Mouse (Mus musculus): ENCODE data around the gene Tmem252. TPM values are rescaled to one million over a fixed set of nuclear protein-coding genes. Genes with fewer than 3 reads are reported as not detected.

Gene Tmem252
- total and polyA plus RNA-seq, 3 experiments, result 0.08 to 0.11 (median 0.10) TPM

- H3K27ac ChIP-seq, result no peak overlapping the region
- no peak for DNase-seq
- peaks cover 8% of the 10 kb centered on the region for H3K4me1 ChIP-seq (ENCODE audit: control insufficient read depth, insufficient read depth, low read length)
- no peak overlapping the region for H3K4me3 ChIP-seq
- H3K27me3 ChIP-seq (ENCODE audit: control insufficient read depth, insufficient read depth, low read length), result no peaks in the 10 kb centered on the region
- TF ChIP-seq CTCF (IDR thresholded peaks at IDR 0.05) (no peak), EP300 (IDR thresholded peaks at IDR 0.05; ENCODE audit: insufficient read depth, low read depth, low read length) (no peak), POLR2A (IDR thresholded peaks at IDR 0.05; ENCODE audit: insufficient read depth, low read depth, low read length) (no peak)
- H3K79me2 ChIP-seq (replicated peaks; ENCODE audit: control insufficient read depth, insufficient read depth, low read length), result no peaks in the 10 kb centered on the region
- H3K9ac ChIP-seq (ENCODE audit: low read depth, low read length), result no peak overlapping the region
- 70% methylated on average over 2 of the region's 2 CpGs for WGBS
- intact Hi-C loops (cut with DNase I), result loop anchor here (2.0 kb wide), 1 partner anchor 166 kb away; no protein-coding TSS in a partner anchor
- peaks cover 19% of the 10 kb centered on the region for H3K36me3 ChIP-seq (ENCODE audit: control insufficient read depth, insufficient read depth, low read length)
Observed at GRCm38 (mm10) chr19:24704326-24704725, 30.5 kb downstream of the Tmem252 start.

GRCm38 (mm10) chr19:24705395-24705794, 31.6 kb downstream of the Tmem252 start:
- no peak for DNase-seq
- H3K79me2 ChIP-seq (replicated peaks; ENCODE audit: control insufficient read depth, insufficient read depth, low read length), result no peaks in the 10 kb centered on the region
- TF ChIP-seq EP300 (IDR thresholded peaks at IDR 0.05; ENCODE audit: insufficient read depth, low read depth, low read length), result no peak
- TF ChIP-seq CTCF (IDR thresholded peaks at IDR 0.05), result peak; percentile 77
- intact Hi-C loops (cut with DNase I), result loop anchor here (2.0 to 5.0 kb wide), 3 partner anchors 68 to 165 kb away; no protein-coding TSS in a partner anchor
- H3K4me1 ChIP-seq (ENCODE audit: control insufficient read depth, insufficient read depth, low read length), result peaks cover 8% of the 10 kb centered on the region
- no peak overlapping the region for H3K27ac ChIP-seq
- no peaks in the 10 kb centered on the region for H3K27me3 ChIP-seq (ENCODE audit: control insufficient read depth, insufficient read depth, low read length)
- no peak overlapping the region for H3K9ac ChIP-seq (ENCODE audit: low read depth, low read length)
- H3K36me3 ChIP-seq (ENCODE audit: control insufficient read depth, insufficient read depth, low read length), result peaks cover 19% of the 10 kb centered on the region
- 92% methylated on average over 1 of the region's 1 CpGs for WGBS
- no peak overlapping the region for H3K4me3 ChIP-seq

- H3K9ac ChIP-seq (ENCODE audit: low read depth, low read length), result no peak overlapping the region
- H3K27ac ChIP-seq, result peak overlapping the region; percentile 70
- peaks cover 19% of the 10 kb centered on the region for H3K36me3 ChIP-seq (ENCODE audit: control insufficient read depth, insufficient read depth, low read length)
- intact Hi-C loops (cut with DNase I), result loop anchor here (5.0 kb wide), 2 partner anchors 70 to 90 kb away; no protein-coding TSS in a partner anchor
- no peak for TF ChIP-seq CTCF (IDR thresholded peaks at IDR 0.05)
- no peak for TF ChIP-seq POLR2A (IDR thresholded peaks at IDR 0.05; ENCODE audit: insufficient read depth, low read depth, low read length)
- TF ChIP-seq EP300 (IDR thresholded peaks at IDR 0.05; ENCODE audit: insufficient read depth, low read depth, low read length), result no peak
- H3K4me1 ChIP-seq (ENCODE audit: control insufficient read depth, insufficient read depth, low read length), result peaks cover 8% of the 10 kb centered on the region
- H3K4me3 ChIP-seq, result no peak overlapping the region
- no peak for DNase-seq
- H3K79me2 ChIP-seq (replicated peaks; ENCODE audit: control insufficient read depth, insufficient read depth, low read length), result no peaks in the 10 kb centered on the region; the same call in 1 of the 2 replicates
- no peaks in the 10 kb centered on the region for H3K27me3 ChIP-seq (ENCODE audit: control insufficient read depth, insufficient read depth, low read length)
- 32% methylated on average over 7 of the region's 7 CpGs for WGBS
Observed at GRCm38 (mm10) chr19:24707071-24707906, 33.5 kb downstream of the Tmem252 start.

GRCm38 (mm10) chr19:24708032-24708431, 34.2 kb downstream of the Tmem252 start:
- intact Hi-C loops (cut with DNase I), result loop anchor here (5.0 kb wide), 2 partner anchors 71 to 89 kb away; no protein-coding TSS in a partner anchor
- Histone ChIP-seq H3K79me2 (replicated peaks; ENCODE audit: control insufficient read depth, insufficient read depth, low read length) (no peaks in the 10 kb centered on the region; the same call in 1 of the 2 replicates), H3K36me3 (ENCODE audit: control insufficient read depth, insufficient read depth, low read length) (peaks cover 19% of the 10 kb centered on the region), H3K4me1 (ENCODE audit: control insufficient read depth, insufficient read depth, low read length) (peaks cover 8% of the 10 kb centered on the region), H3K27me3 (ENCODE audit: control insufficient read depth, insufficient read depth, low read length) (no peaks in the 10 kb centered on the region), H3K9ac (ENCODE audit: low read depth, low read length) (no peak overlapping the region), H3K4me3 (no peak overlapping the region), H3K27ac (peak overlapping the region; percentile 70)
- peak in 1 of 2 experiments; percentile 41 for DNase-seq
- 44% methylated on average over 7 of the region's 7 CpGs for WGBS
- TF ChIP-seq POLR2A (IDR thresholded peaks at IDR 0.05; ENCODE audit: insufficient read depth, low read depth, low read length), result no peak
- TF ChIP-seq CTCF (IDR thresholded peaks at IDR 0.05), result no peak
- no peak for TF ChIP-seq EP300 (IDR thresholded peaks at IDR 0.05; ENCODE audit: insufficient read depth, low read depth, low read length)

- TF ChIP-seq POLR2A (IDR thresholded peaks at IDR 0.05; ENCODE audit: insufficient read depth, low read depth, low read length), result no peak
- no peak for TF ChIP-seq EP300 (IDR thresholded peaks at IDR 0.05; ENCODE audit: insufficient read depth, low read depth, low read length)
- TF ChIP-seq CTCF (IDR thresholded peaks at IDR 0.05), result no peak
- no peak overlapping the region for H3K27ac ChIP-seq
- no peak overlapping the region for H3K9ac ChIP-seq (ENCODE audit: low read depth, low read length)
- no peak for DNase-seq
- H3K4me3 ChIP-seq, result no peak overlapping the region
- H3K4me1 ChIP-seq (ENCODE audit: control insufficient read depth, insufficient read depth, low read length), result no peaks in the 10 kb centered on the region
- WGBS, result 73% methylated on average over 7 of the region's 7 CpGs
- no peaks in the 10 kb centered on the region; the same call in 1 of the 2 replicates for H3K36me3 ChIP-seq (ENCODE audit: control insufficient read depth, insufficient read depth, low read length)
- H3K79me2 ChIP-seq (replicated peaks; ENCODE audit: control insufficient read depth, insufficient read depth, low read length), result no peaks in the 10 kb centered on the region
- no peaks in the 10 kb centered on the region for H3K27me3 ChIP-seq (ENCODE audit: control insufficient read depth, insufficient read depth, low read length)
- intact Hi-C loops (cut with DNase I), result no loop called here
Observed at GRCm38 (mm10) chr19:24716303-24717097, 42.7 kb downstream of the Tmem252 start.

Data from heart, adult 2 months (tissue).